Mouse (Mus musculus) R1 (cell line): ENCODE measurements around the gene Cenpp.

Source experiments
- DNase-seq: peaks from one replicate; pipeline ENCODE4 v3.0.0-alpha.2; 2018; ENCODE audit warnings: low read depth, low spot score

Gene Cenpp

DNA sequence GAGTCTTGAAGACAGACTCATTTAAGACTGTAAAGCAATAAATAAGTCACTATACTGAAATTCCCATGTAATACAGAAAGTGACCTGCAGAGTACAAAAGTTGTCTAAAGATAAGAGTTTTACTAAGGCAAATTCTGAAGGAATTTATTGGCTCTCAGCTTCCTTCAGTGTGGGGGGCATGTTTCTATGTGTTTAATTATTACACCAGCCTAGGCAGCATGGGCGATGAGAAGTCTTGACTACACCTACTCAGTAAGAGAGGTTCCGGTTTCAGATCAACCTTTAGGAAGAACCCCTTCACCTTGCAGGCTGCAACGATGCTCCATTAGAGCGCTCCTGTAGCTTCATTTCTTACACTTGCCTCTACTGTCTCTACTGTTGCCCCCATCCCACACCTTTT, 121.9 kb downstream of the Cenpp start:
- DNase-seq: no peak

DNA sequence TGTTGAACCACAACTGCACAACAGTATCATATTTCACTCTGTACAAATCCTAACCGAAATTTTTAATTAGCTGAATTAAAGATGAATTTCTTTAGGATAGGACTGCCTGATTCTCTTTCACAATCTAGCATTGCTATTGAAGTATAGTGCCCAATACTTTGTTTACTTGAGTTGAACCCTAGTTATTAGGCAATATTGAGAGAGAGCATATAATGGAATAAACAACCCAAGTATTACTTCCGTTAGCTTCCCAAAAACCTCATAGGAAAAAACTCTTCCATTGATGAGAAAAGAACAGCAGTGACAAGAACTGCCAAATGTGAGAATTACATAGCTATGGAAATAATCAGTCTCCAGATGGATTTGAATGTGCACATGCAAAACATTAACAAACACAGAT, 126.3 kb downstream of the Cenpp start:
- DNase-seq: no peak

DNA sequence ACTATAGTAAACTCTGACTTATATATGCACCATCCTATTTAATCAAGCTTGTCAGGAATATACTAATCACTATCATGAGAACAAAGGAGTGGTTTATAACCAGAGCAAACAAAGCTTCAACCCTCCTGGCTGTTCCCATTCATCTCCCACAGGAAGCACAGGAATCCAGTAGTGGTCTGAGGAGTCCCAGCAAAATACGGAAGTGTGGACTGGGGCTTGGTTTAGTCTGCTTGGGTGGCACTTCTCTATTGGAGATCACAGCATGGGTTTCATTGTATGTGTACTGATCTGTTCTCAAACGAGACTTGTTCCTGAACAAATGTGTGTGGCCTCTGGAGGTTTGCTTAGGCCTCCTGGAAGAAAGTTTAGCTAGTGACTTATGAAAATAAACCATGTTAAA, 133.8 kb downstream of the Cenpp start:
- no peak for DNase-seq

DNA sequence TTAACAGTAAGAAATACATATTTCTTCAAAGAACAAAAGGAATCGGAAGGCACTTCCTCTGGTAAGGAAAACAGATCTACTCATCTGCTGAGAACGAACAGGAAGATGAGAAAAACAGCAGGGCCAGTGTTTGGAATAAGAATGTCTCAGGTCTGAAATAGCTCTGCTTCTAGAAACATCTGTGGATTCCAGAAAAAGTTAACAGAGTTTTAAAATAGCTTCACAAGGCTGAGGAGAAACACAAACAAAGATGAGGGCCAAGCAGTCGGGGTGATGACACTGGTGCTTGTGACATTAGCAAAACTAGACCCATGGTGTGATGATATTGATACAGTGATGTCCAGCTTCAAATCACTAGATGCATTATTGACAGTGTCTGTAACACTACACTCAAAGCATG, 145.4 kb downstream of the Cenpp start:
- no peak for DNase-seq

DNA sequence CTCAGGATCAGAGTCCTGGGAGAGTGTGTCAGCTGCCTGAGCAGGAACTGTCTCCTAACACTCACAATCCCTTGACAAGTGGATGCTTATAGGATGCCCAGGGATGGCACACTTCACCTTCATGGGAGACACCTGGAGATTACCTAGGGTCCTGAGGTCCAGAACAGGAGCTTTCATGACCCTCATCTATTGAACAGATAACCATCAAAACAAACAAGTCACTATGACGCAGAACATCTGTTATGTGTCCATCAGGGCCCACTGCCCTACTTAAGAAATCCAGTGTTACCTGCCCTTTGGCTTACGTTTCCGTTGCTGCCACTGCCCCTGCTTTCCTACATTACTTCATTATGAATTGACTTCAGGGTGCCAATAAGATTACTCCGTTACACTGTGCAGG, 146.8 kb downstream of the Cenpp start:
- no peak for DNase-seq

DNA sequence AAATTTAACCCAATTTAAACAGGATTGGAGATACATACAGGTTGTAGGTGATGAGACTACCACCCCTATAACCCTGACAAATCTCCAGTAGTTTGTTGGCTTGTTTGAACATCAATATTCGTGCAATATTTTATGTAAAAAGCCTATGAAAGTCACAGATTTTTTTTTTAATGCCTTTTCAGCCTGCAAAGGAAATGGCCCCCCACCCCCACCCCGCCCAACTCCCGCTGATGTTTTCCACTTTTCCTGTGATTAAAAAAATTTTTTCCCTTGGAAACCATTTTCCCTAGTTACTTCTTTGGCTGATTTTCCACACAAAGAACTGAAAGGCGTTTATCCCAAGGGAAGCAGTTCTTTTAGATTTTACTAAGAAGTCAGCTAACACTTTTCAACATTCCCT, 148.1 kb downstream of the Cenpp start, which contains the start of gene Ecm2:
Ecm2 (plus strand) TSS at position 301 of the 400 bp plus-strand sequence.
- no peak for DNase-seq

DNA sequence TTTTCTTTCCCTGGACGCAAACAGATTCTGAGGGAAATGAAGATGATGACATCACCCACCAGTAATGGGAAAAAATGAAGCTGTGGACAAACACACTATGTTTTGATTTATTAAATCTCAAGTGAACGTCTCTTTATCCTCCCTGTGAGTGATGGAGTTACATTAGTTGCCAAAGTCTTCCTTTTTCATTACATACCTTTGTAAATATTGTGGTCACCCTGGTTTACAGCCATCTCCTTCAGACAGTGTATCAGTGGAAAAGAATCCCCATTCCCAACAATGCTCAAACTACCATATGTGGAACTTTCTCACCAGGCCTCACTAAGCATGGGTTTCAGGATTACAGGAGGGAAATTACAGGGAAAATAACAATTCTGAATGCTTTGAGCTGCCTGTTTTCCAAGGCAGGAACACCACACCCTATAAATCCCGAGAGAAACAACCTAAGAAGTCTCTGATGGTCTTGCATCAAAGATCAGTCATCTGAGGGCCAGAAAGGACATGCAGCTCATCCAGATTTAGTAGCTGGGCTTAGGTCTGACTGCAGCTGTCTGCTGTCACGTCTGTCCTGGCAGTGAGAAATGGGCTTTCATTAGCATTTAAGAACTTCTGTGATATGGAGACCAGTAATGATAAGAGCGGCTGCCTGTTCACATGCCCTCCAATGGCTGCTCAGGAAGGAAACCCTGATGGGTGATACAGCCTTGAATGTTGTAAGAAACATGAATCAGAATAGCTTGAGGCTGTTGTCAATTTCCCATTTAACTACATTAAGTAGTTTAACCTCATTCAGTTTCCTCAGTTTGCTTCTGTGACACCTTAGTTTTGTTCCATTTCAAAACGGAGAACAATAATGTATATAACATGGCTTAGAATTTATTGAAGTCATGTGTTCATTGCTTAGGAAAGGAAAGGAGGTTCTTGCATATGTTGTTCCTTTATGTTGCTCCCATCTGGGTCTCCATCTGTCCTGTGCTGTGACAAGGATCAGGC, 159.9 kb downstream of the Cenpp start, which contains the start of gene Tes3-ps:
Tes3-ps (plus strand) TSS at position 943 of the 993 bp plus-strand sequence.
- no peak for DNase-seq

DNA sequence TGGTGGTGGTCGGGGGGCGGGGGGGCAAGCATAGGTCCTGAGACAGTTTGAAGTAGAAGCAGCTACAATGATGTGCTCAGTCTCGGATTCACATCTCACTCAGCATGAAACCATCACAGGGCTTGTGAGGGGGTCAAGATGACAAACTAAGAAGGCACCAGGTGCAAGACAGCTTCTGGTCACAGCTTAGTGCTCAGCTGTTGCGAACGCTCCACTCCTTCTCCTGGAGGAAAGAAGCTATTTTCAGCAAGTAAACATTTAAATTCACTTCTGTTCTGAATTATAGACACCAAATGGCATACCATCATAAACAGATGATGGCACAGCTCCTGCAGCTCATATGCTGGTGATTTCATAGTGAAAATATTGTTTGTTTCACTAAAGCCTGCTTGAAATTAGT, 167.2 kb downstream of the Cenpp start:
- no peak for DNase-seq

DNA sequence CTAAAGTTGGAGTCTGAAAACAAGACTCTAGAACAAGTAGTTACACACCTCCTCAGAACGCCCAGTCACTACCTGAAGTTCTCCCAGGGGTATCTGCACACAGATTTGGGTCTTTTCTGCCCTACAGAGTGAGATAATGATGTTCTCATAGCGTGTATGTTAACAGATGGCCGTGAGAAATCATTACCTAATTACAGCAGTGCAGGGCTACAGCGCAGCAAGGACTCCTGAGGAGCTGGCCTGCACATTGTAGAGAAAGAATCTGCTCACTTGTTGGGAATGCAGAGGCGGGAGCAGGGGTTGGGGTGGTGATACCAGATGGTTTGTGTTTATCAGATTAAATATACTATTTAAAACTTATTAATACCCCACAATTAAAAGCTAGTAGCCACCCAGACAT, 172.0 kb downstream of the Cenpp start:
- DNase-seq: no peak

DNA sequence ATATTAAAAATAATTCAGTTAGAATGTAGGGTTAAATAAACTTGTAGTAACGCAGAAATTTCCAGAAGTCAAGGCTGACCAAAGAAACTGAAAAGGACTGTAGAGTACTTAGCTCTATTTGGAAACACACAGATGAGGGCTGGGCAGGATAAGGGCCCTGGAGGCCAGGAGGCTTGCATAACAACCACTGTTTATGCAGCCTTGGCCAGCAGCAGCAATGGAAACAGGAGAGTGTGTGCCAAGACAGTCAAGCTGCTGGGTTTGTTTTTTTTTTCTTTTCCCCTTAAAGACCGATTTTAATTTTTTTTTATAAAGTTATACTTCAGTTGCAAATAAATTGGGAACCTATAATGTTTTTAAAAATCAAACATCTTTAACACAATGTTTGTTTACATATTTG, 172.5 kb downstream of the Cenpp start:
- DNase-seq: no peak

DNA sequence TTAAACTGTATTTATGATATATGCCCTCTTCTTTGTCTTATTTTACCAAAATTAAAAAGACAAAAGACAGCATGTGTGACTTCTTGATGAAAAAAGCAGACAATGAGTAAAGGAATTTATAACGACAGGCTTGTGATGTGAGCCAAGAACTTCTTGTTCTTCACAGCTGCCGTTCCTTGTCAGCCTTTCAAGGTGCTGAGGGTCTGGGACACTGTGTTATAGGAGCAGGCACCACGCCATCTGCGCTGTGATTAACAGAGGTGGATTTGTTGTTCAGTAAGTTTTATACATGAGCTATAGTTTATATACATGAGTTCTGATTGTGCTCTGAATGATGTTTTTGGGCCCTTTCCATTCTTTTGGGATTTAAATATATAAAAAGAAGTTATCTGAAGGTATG, 173.2 kb downstream of the Cenpp start:
- DNase-seq: no peak

DNA sequence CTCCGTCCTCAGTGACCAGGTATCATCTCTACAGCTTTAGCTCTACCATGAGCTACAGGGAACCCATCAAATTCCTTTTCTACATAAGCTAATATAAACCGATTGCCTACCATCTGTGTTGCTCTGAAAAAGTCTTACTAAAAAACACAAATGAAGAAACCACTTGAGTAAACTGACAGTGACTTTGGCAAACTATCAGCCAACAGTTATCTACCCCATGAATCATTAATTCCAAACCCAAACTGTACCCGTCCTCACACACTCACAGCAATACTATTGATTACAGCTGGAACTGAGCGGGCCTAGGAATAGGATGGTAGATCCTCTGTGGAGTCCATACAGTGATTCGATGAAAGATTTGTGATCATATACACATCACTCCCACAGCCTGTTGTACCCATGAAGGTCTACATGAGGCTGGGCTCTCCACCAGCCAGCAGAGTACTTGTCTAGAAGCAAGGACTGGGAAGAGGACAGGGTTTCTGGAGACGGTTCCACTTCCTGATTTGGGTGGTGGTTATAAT, 173.7 kb downstream of the Cenpp start:
- DNase-seq: no peak

DNA sequence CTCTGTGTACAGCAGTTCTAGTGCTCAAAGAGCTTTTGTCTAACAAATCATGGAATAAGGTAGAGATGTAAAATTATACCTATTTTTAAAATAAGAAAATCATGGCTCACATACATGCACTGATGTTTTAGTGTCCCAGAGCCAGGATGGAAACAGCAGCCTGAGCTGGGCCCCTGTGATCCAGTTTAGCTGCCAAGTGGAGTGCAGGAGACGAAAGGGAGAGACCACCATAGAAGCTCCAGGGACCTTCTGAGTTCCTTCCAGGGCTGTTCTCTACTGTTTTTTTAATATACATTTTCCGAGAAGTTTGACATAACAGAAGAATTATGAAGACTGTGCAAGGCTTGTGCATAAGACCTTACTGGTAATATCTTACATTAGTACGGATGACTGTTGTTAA, 174.7 kb downstream of the Cenpp start:
- no peak for DNase-seq

DNA sequence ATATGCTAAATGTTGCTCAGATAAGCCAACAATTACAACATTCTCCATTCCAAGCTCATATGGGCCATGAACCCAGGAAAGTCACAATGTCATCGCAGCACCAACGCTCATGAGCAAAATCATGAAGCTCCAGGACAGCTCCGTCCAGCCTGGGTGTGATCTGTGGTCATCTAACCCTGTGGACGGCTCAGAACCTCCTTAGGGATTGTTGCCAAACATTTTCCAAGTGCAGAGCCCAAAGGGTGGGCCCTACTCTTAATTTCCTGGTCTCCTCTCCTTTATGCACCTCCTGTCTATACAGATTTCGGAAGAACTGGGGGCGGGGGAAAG, 179.9 kb downstream of the Cenpp start:
- no peak for DNase-seq

DNA sequence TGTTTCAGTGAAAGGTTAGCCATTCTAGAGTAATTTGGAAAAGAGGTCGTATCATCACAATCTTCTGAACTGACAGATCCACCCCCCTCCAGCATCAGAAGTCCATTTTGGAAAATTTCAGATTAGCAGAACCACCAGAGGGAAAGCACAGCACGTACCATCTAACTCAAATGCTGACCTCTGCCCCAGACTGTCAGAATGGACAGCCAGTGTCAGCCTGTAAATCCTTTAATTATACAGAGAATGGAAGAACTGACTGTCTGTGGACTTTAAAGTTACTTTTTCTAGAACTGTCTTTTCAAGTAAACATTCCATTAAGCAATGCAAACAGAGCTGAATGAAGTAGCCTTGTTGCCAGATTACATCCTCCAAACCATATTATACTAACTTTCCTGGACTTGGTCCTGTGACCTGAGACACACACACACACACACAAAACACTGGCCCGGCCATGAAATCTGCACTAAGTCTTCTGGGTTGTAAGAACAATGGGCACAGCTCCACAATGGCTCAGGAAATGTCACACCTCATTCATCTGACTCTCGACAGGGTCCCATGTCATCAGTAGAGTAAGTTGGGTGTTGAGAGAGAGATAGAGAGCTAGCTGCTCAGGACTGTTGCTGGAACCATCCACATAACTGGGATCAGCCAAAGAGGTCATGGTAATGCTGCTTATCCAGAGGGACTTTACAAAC, 180.5 kb downstream of the Cenpp start:
- no peak for DNase-seq

DNA sequence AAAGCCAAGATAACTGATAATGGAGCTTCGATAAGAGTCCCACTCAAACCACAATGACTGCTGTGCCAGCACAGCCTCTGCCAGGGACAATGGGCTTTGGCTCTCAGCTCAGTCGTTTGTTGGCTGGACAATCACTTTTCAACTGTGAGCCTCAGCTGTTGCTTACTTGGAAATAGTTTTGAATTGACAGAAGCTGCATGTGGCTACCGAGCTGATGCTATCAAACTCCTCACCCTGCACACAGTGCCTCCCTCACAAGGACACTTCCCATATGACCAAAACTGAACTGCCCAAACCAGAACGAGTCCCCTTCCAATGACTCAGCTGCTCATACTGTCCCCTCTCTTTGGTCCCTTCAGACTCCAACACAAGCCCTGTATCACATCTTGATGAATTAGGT, 181.8 kb downstream of the Cenpp start:
- no peak for DNase-seq

DNA sequence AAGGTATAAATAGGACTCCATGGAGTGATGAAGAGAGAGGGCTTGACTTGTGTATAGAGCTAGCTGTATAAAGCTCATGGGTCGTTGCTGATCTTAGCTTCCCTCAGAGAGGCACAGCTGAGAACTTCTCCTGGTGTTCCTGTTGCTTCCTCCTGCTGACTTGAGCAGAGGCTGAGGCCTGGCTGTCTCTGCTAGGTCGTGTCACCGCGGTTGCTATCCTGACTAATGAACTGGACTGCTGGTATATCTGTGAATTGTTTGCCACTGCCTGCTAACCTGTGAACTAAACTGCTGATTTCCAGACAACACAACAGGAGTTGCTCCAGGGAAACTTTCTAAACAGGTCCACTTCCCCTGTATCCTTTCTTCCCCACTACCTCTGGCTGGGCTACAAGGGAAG, 182.3 kb downstream of the Cenpp start:
- DNase-seq: no peak

DNA sequence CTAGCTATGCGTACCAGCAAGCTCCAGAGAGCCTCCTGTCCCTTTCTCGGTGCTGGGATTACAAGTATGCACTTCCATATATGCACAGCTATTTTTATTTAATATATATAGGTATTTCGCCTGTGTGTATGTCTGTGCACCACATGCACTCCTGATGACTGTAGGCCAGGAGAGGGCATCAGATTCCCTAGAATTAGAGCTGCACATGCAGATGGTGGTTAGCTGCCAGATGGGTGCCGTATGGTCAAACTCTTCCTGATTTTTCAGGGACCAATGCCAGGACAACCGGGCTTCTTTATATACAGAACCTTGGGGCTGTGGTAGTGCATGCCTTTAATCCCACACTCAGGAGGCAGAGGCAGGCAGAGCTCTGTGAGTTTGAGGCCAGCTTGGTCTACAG, 183.6 kb downstream of the Cenpp start:
- DNase-seq: no peak

DNA sequence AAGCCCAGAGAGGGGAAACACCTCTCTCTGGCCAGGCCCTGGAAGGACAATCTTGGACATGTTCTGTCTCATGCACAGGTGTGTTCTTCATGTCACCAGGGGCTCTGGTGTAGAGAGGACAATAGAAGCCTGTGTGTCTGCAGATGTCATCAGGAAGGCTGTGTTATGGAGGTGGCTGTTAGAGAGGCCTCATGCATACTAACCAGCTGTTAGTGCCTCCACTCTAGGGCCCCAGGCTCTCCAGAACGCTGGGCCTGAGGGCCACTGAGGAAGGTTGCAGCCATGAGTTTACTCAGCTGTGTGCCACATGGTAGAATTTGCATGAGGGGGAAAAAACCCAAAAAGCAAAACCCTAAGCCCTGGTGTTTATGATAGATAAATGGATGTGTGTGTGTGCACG, 185.0 kb downstream of the Cenpp start:
- DNase-seq: no peak

DNA sequence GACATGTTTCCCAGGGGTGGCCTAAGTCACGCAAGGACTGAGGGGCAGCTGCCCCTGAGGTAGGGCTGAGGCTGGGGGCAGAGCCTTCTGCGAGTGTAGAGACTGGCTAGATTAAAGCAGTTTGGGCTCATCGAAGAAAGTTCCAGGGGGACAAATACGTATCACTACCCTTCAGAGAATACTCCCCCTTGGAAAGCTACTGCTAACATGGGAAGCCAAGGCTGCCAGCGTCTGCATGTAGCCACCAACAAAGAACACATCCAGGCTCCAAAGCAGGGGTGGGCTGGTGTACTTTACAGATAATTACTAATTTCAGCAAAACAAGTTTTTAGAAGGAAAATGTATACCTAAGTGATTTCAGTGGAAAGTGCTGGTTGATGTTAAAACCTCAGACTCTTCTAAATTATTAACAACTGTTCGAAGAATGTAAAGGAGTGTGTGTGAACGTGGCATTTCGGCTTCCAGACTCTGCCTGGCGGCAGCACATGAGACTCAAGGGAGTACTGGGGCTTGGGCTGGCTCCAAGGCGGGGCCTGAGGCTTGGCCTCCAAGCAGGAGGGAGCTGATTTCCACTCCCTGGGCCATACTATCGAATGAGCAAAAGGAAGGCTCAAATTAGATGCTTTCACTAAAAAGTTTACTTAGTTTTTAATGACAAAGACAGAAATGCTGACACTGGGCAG, 186.1 kb downstream of the Cenpp start:
- no peak for DNase-seq

DNA sequence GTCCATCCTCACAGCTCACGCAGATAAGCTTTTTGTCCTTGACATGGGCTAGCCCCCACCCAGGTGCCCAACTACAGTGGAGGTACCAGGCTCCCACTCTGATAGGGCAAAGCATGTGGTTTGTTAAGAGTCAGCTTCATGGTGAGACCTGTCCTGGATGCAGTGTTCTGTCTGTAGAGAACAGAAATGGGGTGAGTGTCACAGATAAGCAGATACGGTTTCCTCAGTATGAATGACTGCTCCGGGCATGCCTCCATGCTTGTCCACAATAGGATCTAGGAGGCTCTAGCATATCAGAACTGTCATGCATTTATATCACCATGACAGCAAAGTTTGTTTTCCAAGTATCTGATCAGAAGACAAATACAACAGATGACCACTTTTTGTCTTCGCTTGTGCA, 186.7 kb downstream of the Cenpp start:
- DNase-seq: no peak

DNA sequence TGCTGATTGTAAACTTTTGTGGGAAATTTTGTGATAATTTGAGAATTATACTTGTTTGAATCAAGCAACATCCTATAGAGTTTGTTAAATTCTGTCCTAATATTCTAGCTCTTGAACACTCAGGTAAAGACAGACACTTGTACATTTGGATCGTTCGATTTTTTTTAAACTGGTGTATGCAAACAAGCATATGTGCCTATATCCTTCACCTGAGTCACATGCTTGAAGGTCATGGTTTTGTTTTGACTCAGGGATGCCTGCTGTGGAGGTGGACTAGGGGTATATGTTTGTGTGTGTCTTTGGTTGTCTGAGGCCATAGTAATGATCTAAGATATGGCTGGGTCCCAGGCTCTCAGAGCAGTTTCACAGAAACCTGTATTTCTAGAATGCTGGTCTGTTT, 189.7 kb downstream of the Cenpp start:
- no peak for DNase-seq
